16 mouse cellular contexts compared by ENCODE assay signal in the genomic region with DNA sequence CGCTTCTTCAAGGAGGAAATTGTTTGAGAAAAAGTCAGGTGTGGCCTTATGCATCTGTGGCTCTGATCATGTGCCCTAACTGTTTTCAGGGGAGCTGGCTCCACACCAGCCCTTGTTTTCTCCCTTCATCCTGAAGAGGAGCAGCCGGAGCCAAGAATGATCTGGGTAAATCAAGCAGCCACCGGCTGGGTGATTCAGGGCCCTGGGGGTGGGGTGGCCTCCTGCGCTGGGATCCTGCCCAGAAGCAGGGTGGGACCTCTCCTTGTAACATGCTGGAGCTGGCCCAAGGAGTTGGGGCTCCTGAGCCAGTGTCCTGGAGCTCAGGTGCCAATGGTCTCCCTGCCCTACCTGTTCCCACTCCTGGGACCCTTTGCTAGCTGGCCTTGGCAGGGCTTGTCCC. TPM values are rescaled to one million over a fixed set of nuclear protein-coding genes. Genes with fewer than 3 reads are reported as not detected.
"Had no signal": no experiment of that assay in that cellular context is flagged by ENCODE, and none has a peak within 500 bp of the region (broad histone marks: within the 10 kb centered on the region; RNA-seq: fewer than 3 reads in every experiment).

No protein-coding gene starts in this region.

- H3K9ac ChIP-seq: limb, embryonic 12.5 days; liver, embryonic 13.5 days; liver, postnatal 0 days; lung, embryonic 15.5 days; midbrain, embryonic 13.5 days had no signal

- DNase-seq: kidney, adult 11 months; kidney, postnatal 14 days; liver; liver, embryonic 13.5 days; liver, postnatal 0 days; lung, postnatal 14 days; right cerebral cortex, adult 18-20 months; right cerebral cortex, postnatal 25 days; thymus, adult 18-20 months; thymus, postnatal 14 days had no signal

- H3K36me3 ChIP-seq: limb, embryonic 12.5 days; liver, embryonic 13.5 days; lung, embryonic 15.5 days; midbrain, embryonic 13.5 days had no signal

- H3K9me3 ChIP-seq: limb, embryonic 12.5 days; liver, embryonic 13.5 days; lung, embryonic 15.5 days; megakaryocyte, embryonic 14.5 days; midbrain, embryonic 13.5 days had no signal

- H3K4me2 ChIP-seq: limb, embryonic 12.5 days; liver, embryonic 13.5 days; lung, embryonic 15.5 days; midbrain, embryonic 13.5 days had no signal

- ATAC-seq: liver, postnatal 0 days; midbrain, embryonic 13.5 days had no signal

- H3K4me1 ChIP-seq: liver, embryonic 13.5 days; megakaryocyte, embryonic 14.5 days had no signal

- H3K4me3 ChIP-seq: limb, embryonic 12.5 days; liver, embryonic 13.5 days; lung, embryonic 15.5 days; megakaryocyte, embryonic 14.5 days; midbrain, embryonic 13.5 days had no signal

- H3K27ac ChIP-seq: limb, embryonic 12.5 days; liver, embryonic 13.5 days; lung, embryonic 15.5 days; macrophage; midbrain, embryonic 13.5 days had no signal

RNA-seq across cellular contexts. Expression of a gene that starts 25.4 kb away (rescaled TPM):
- polyA plus RNA-seq: neural tube, embryonic 14.5 days had no signal
